Mouse (Mus musculus): ENCODE results near the gene Ube2l6.

DNA sequence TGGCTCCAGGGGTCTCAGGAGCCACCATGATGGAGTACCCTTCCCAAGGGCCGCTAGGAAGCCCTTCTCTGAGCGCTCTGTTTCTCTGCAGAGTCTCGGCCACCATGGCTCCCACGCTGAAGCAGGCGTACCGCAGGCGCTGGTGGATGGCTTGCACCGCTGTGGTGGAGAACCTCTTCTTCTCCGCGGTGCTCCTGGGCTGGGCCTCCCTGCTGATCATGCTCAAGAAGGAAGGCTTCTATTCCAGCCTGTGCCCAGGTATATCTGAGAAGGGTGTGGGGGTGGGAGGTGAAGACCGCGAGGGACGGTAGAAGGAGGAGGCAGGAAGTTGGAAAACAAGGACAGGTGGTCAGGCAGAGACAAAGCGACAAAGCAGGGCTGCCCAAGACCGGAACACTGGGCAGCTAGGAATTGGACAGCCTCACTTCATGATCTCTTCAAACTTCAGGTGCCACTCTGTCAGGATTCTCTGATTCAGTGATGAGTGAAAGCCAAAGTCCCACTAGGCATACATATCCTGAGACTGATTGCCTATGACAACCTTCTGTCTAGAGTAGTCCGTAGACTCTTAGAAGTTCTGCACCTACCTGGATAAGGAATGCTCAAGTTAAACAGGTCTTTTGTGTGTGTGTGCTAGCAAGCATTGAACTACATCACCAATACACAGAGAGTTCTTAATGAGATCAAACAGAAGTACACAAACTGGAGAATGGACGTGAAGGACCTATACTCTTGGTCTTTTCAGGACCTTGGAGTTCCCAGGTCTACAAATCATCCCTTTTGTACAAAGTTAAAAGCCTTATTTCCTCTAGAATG is 42.3 kb downstream of the Ube2l6 start:
- TF ChIP-seq USF2 (conservative IDR thresholded peaks at IDR 0.05; ENCODE audit: low read depth, low read length) (no peak), ZNF384 (IDR thresholded peaks at IDR 0.05; ENCODE audit: low read depth, low read length) (no peak), IRF4 (IDR thresholded peaks at IDR 0.05; ENCODE audit: low read depth, low read length) (no peak), POLR2A (IDR thresholded peaks at IDR 0.05; ENCODE audit: low read depth, low read length) (no peak), CTCF (conservative IDR thresholded peaks at IDR 0.05 in 1 of 2, IDR thresholded peaks at IDR 0.05 in 1 of 2; ENCODE audit: low read depth in 2 of 2, low read length in 2 of 2) (no peak), UBTF (IDR thresholded peaks at IDR 0.05; ENCODE audit: low read depth, low read length) (no peak), NELFE (IDR thresholded peaks at IDR 0.05; ENCODE audit: low read depth, low read length) (no peak)

Data from CH12.LX (cell line).